Mouse (Mus musculus): ENCODE results near the gene Dip2b. TPM values are rescaled to one million over a fixed set of nuclear protein-coding genes. Genes with fewer than 3 reads are reported as not detected.
"Not testable (repeated sequence)": the region's sequence is repeated elsewhere in the genome, so short reads cannot be mapped to it uniquely, and the experiment has no call there.

Dip2b gene
- polyA plus RNA-seq, 1 experiment, result 9.3 TPM

- DNase-seq (ENCODE audit: low read depth), result no peak
Observed at GRCm38 (mm10) chr15:100258646-100259425, 220.4 kb downstream of the Dip2b start.

GRCm38 (mm10) chr15:100260351-100260750 is 221.9 kb downstream of the Dip2b start:
- DNase-seq (ENCODE audit: low read depth), result not testable (repeated sequence)

- DNase-seq (ENCODE audit: low read depth), result no peak
Observed at GRCm38 (mm10) chr15:100263246-100263905, 224.9 kb downstream of the Dip2b start.

GRCm38 (mm10) chr15:100265586-100266325 is 227.3 kb downstream of the Dip2b start:
- no peak for DNase-seq (ENCODE audit: low read depth)

- DNase-seq (ENCODE audit: low read depth), result no peak
Observed at GRCm38 (mm10) chr15:100268916-100269315, 230.5 kb downstream of the Dip2b start.

Other genes with a start within 250 kb of the Dip2b start
- gene Lima1, start 163.2 kb upstream of the Dip2b start, polyA plus RNA-seq (2012; rRNA removed), result 28.4 and 33.8 TPM in 2 replicates
- 0.20 and 0.30 TPM in 2 replicates for gene Fam186a, start 71.6 kb upstream of the Dip2b start, polyA plus RNA-seq (2012; rRNA removed)
- gene Larp4, start 68.6 kb upstream of the Dip2b start, polyA plus RNA-seq (2012; rRNA removed), result 66.3 and 78.5 TPM in 2 replicates
- gene Atf1, start 189.2 kb downstream of the Dip2b start, polyA plus RNA-seq (2012; rRNA removed), result 35.1 and 38.7 TPM in 2 replicates
- gene Tmprss12, start 242.2 kb downstream of the Dip2b start, polyA plus RNA-seq (2012; rRNA removed), result not detected in 2 replicates